Mouse (Mus musculus): ENCODE data around the gene Snph. TPM values are rescaled to one million over a fixed set of nuclear protein-coding genes. Genes with fewer than 3 reads are reported as not detected.

Gene Snph
- polyA plus RNA-seq, 1 experiment from 2014 or later: 0.21 TPM

GRCm38 (mm10) chr2:151569452-151569851 is 62.9 kb downstream of the Snph start:
- DNase-seq (ENCODE audit: low spot score) (no peak), ATAC-seq (ENCODE audit: insufficient number of reproducible peaks, low FRiP score, low TSS enrichment, low read depth) (no peak)
- Histone ChIP-seq H3K4me2 (ENCODE audit: low read depth, severe bottlenecking) (no peak overlapping the region), H3K36me3 (ENCODE audit: control insufficient read depth, insufficient read depth, low read length) (no peaks in the 10 kb centered on the region), H3K27ac (replicated peaks; ENCODE audit: low read depth, low read length) (no peak overlapping the region), H3K9ac (ENCODE audit: low read length) (no peak overlapping the region), H3K4me1 (ENCODE audit: control insufficient read depth, insufficient read depth, low read length) (no peaks in the 10 kb centered on the region), H3K9me3 (ENCODE audit: control insufficient read depth, low read length) (no peaks in the 10 kb centered on the region), H3K4me3 (ENCODE audit: low read depth, low read length) (no peak overlapping the region), H3K27me3 (ENCODE audit: control insufficient read depth, insufficient read depth, low read length) (no peaks in the 10 kb centered on the region)
- 81% methylated on average over 2 of the region's 2 CpGs for WGBS

GRCm38 (mm10) chr2:151566856-151567255 is 65.5 kb downstream of the Snph start:
- Histone ChIP-seq H3K27ac (replicated peaks; ENCODE audit: low read depth, low read length) (no peak overlapping the region), H3K9ac (ENCODE audit: low read length) (no peak overlapping the region), H3K4me2 (ENCODE audit: low read depth, severe bottlenecking) (no peak overlapping the region), H3K4me1 (ENCODE audit: control insufficient read depth, insufficient read depth, low read length) (no peaks in the 10 kb centered on the region), H3K9me3 (ENCODE audit: control insufficient read depth, low read length) (no peaks in the 10 kb centered on the region), H3K36me3 (ENCODE audit: control insufficient read depth, insufficient read depth, low read length) (no peaks in the 10 kb centered on the region), H3K27me3 (ENCODE audit: control insufficient read depth, insufficient read depth, low read length) (no peaks in the 10 kb centered on the region), H3K4me3 (ENCODE audit: low read depth, low read length) (no peak overlapping the region)
- ATAC-seq (ENCODE audit: insufficient number of reproducible peaks, low FRiP score, low TSS enrichment, low read depth): no peak
- no peak for DNase-seq (ENCODE audit: low spot score)
- WGBS: 78% methylated on average over 6 of the region's 6 CpGs

DNA sequence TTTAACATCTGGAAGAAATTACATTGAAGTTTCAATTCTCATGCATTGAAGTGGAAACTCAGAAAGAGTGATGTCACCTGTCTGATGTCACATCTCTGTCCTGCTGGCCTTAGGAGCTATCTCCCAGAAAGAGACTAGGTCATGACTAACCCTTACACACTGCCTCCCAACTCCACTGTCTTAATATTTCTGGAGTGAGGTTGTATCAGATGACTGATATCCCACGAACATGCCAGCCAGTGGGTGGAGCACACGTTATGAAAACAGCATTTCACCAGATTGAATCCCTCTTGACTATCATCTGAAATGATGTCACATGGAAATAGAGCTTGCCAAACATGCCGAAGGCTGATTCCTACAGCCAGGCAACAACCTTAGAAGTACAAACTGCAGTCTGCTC is 67.4 kb downstream of the Snph start:
- DNase-seq (ENCODE audit: low spot score) (no peak), ATAC-seq (ENCODE audit: insufficient number of reproducible peaks, low FRiP score, low TSS enrichment, low read depth) (no peak)
- Histone ChIP-seq H3K36me3 (ENCODE audit: control insufficient read depth, insufficient read depth, low read length) (no peaks in the 10 kb centered on the region; the same call in 1 of the 2 replicates), H3K9me3 (ENCODE audit: control insufficient read depth, low read length) (no peaks in the 10 kb centered on the region), H3K4me1 (ENCODE audit: control insufficient read depth, insufficient read depth, low read length) (no peaks in the 10 kb centered on the region), H3K27ac (replicated peaks; ENCODE audit: low read depth, low read length) (no peak overlapping the region), H3K4me3 (ENCODE audit: low read depth, low read length) (no peak overlapping the region), H3K4me2 (ENCODE audit: low read depth, severe bottlenecking) (no peak overlapping the region), H3K9ac (ENCODE audit: low read length) (no peak overlapping the region), H3K27me3 (ENCODE audit: control insufficient read depth, insufficient read depth, low read length) (no peaks in the 10 kb centered on the region)
- WGBS: 78% methylated on average over 3 of the region's 3 CpGs

DNA sequence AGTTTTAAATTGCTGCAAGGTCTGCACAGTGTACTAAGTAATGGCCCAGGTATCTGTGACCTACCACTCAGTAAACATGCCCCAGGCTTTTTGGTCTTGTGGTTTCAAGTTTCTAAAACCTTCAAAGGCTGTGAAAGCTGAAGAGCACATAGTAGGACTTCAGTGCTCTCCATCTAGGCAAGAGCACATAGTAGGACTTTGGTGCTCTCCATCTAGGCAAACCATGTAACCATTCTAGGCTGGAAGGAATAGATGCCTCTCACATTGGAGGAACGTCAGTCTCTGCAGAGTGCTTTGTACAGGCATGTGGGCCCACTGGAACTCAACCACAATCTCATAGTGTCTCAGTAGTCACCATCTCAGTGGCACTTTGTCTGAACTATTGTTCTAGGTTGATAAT is 68.4 kb downstream of the Snph start:
- Histone ChIP-seq H3K4me2 (ENCODE audit: low read depth, severe bottlenecking) (no peak overlapping the region), H3K4me3 (ENCODE audit: low read depth, low read length) (no peak overlapping the region), H3K27ac (replicated peaks; ENCODE audit: low read depth, low read length) (no peak overlapping the region), H3K36me3 (ENCODE audit: control insufficient read depth, insufficient read depth, low read length) (no peaks in the 10 kb centered on the region; the same call in 1 of the 2 replicates), H3K9me3 (ENCODE audit: control insufficient read depth, low read length) (no peaks in the 10 kb centered on the region), H3K27me3 (ENCODE audit: control insufficient read depth, insufficient read depth, low read length) (no peaks in the 10 kb centered on the region), H3K9ac (ENCODE audit: low read length) (no peak overlapping the region), H3K4me1 (ENCODE audit: control insufficient read depth, insufficient read depth, low read length) (no peaks in the 10 kb centered on the region)
- ATAC-seq (ENCODE audit: insufficient number of reproducible peaks, low FRiP score, low TSS enrichment, low read depth) (no peak), DNase-seq (ENCODE audit: low spot score) (no peak)
- WGBS: 90% methylated on average over 1 of the region's 1 CpGs

- Histone ChIP-seq H3K9me3 (ENCODE audit: control insufficient read depth, low read length) (no peaks in the 10 kb centered on the region), H3K27ac (replicated peaks; ENCODE audit: low read depth, low read length) (no peak overlapping the region), H3K36me3 (ENCODE audit: control insufficient read depth, insufficient read depth, low read length) (no peaks in the 10 kb centered on the region; the same call in 1 of the 2 replicates), H3K4me2 (ENCODE audit: low read depth, severe bottlenecking) (no peak overlapping the region), H3K27me3 (ENCODE audit: control insufficient read depth, insufficient read depth, low read length) (no peaks in the 10 kb centered on the region), H3K4me3 (ENCODE audit: low read depth, low read length) (no peak overlapping the region), H3K9ac (ENCODE audit: low read length) (no peak overlapping the region), H3K4me1 (ENCODE audit: control insufficient read depth, insufficient read depth, low read length) (no peaks in the 10 kb centered on the region)
- ATAC-seq (ENCODE audit: insufficient number of reproducible peaks, low FRiP score, low TSS enrichment, low read depth) (no peak), DNase-seq (ENCODE audit: low spot score) (no peak)
- WGBS: 90% methylated on average over 7 of the region's 7 CpGs
Measured at GRCm38 (mm10) chr2:151562930-151563921, 69.2 kb downstream of the Snph start.

DNA sequence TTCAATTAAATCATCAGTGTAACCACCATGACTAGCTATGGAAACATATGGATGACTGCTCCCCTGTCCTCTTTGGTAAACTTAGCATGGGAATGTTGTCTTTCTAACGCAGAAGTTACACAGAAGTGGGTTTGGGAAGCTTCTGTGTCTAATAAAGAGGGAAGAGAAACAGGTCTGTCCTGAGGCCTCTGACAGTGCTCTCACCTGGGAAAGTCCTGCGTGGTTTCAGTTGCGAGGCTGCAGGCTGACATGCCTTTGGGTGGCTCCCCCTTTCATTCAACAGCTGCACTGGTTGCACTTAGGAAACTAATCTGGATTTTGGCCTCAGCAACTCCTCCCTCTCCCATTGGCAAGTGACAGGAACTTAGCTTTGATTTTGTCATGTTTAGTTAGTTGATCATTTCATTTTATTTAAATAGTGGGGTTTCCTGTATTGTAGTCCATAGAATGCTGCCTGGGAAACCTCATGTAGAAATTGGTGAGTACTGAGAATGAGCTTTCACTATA is 82.7 kb downstream of the Snph start:
- Histone ChIP-seq H3K4me1 (ENCODE audit: control insufficient read depth, insufficient read depth, low read length) (no peaks in the 10 kb centered on the region), H3K27me3 (ENCODE audit: control insufficient read depth, insufficient read depth, low read length) (no peaks in the 10 kb centered on the region), H3K27ac (replicated peaks; ENCODE audit: low read depth, low read length) (no peak overlapping the region), H3K4me2 (ENCODE audit: low read depth, severe bottlenecking) (no peak overlapping the region), H3K36me3 (ENCODE audit: control insufficient read depth, insufficient read depth, low read length) (peaks cover 11% of the 10 kb centered on the region; the same call in 1 of the 2 replicates), H3K9ac (ENCODE audit: low read length) (no peak overlapping the region), H3K4me3 (ENCODE audit: low read depth, low read length) (no peak overlapping the region), H3K9me3 (ENCODE audit: control insufficient read depth, low read length) (no peaks in the 10 kb centered on the region)
- 91% methylated on average over 3 of the region's 3 CpGs for WGBS
- ATAC-seq (ENCODE audit: insufficient number of reproducible peaks, low FRiP score, low TSS enrichment, low read depth) (no peak), DNase-seq (ENCODE audit: low spot score) (no peak)

GRCm38 (mm10) chr2:151546571-151546970 is 85.8 kb downstream of the Snph start:
- no peak overlapping the region for H3K27ac ChIP-seq (replicated peaks; ENCODE audit: low read depth, low read length)
- H3K4me2 ChIP-seq (ENCODE audit: low read depth, severe bottlenecking): no peak overlapping the region
- H3K4me3 ChIP-seq (ENCODE audit: low read depth, low read length): no peak overlapping the region
- no peaks in the 10 kb centered on the region for H3K27me3 ChIP-seq (ENCODE audit: control insufficient read depth, insufficient read depth, low read length)
- no peaks in the 10 kb centered on the region for H3K9me3 ChIP-seq (ENCODE audit: control insufficient read depth, low read length)
- WGBS: 90% methylated on average over 4 of the region's 4 CpGs
- DNase-seq (ENCODE audit: low spot score) (no peak), ATAC-seq (ENCODE audit: insufficient number of reproducible peaks, low FRiP score, low TSS enrichment, low read depth) (no peak)
- no peak overlapping the region for H3K9ac ChIP-seq (ENCODE audit: low read length)
- H3K36me3 ChIP-seq (ENCODE audit: control insufficient read depth, insufficient read depth, low read length): peaks cover 8% of the 10 kb centered on the region; the same call in 1 of the 2 replicates
- peaks cover 11% of the 10 kb centered on the region; the same call in 1 of the 2 replicates for H3K4me1 ChIP-seq (ENCODE audit: control insufficient read depth, insufficient read depth, low read length)

- ATAC-seq (ENCODE audit: insufficient number of reproducible peaks, low FRiP score, low TSS enrichment, low read depth): no peak
Measured at GRCm38 (mm10) chr2:151544673-151545072, 87.7 kb downstream of the Snph start.

More at GRCm38 (mm10) chr2:151544673-151545072, 87.7 kb downstream of the Snph start:
- Histone ChIP-seq H3K4me2 (ENCODE audit: low read depth, severe bottlenecking) (no peak overlapping the region), H3K9me3 (ENCODE audit: control insufficient read depth, low read length) (no peaks in the 10 kb centered on the region), H3K27ac (replicated peaks; ENCODE audit: low read depth, low read length) (no peak overlapping the region), H3K36me3 (ENCODE audit: control insufficient read depth, insufficient read depth, low read length) (peaks cover 5% of the 10 kb centered on the region; the same call in 1 of the 2 replicates), H3K27me3 (ENCODE audit: control insufficient read depth, insufficient read depth, low read length) (no peaks in the 10 kb centered on the region), H3K4me3 (ENCODE audit: low read depth, low read length) (no peak overlapping the region), H3K9ac (ENCODE audit: low read length) (no peak overlapping the region), H3K4me1 (ENCODE audit: control insufficient read depth, insufficient read depth, low read length) (peaks cover 13% of the 10 kb centered on the region; the same call in 1 of the 2 replicates)
- no peak for DNase-seq (ENCODE audit: low spot score)
- 90% methylated on average over 6 of the region's 6 CpGs for WGBS

Measured in limb, embryonic 11.5 days (tissue).